In genomic region chr5:28859604-28860371, GRCm38 (mm10) we compare ENCODE assay signal across 8 mouse cellular contexts.
DNase-seq lines count a peak whose midpoint lies in the region; ATAC-seq lines count a peak whose summit lies in the region.

No protein-coding gene starts in this region.

- no peak overlapping the region for H3K9ac ChIP-seq in hindbrain, embryonic 11.5 days (ENCODE audit: low read depth, low read length)
- no peak overlapping the region for H3K9ac ChIP-seq in hindbrain, embryonic 16.5 days (ENCODE audit: low read depth, low read length)

- H3K4me1 ChIP-seq in hindbrain, embryonic 11.5 days (replicated peaks; ENCODE audit: control insufficient read depth, insufficient read depth, low read length): no peaks in the 10 kb centered on the region
- H3K4me1 ChIP-seq in hindbrain, embryonic 10.5 days (replicated peaks): peaks cover 10% of the 10 kb centered on the region
- H3K4me1 ChIP-seq in hindbrain, embryonic 16.5 days (ENCODE audit: control insufficient read depth, insufficient read depth, low read depth, low read length): peaks cover 12% of the 10 kb centered on the region
- peaks cover 11% of the 10 kb centered on the region for H3K4me1 ChIP-seq in midbrain, embryonic 10.5 days

- no peak overlapping the region for H3K4me3 ChIP-seq in hindbrain, embryonic 11.5 days (ENCODE audit: low read depth, low read length)
- H3K4me3 ChIP-seq in hindbrain, embryonic 10.5 days: no peak overlapping the region
- H3K4me3 ChIP-seq in hindbrain, embryonic 16.5 days (ENCODE audit: low read length): no peak overlapping the region
- no peak overlapping the region for H3K4me3 ChIP-seq in midbrain, embryonic 10.5 days

- H3K4me2 ChIP-seq in hindbrain, embryonic 11.5 days (replicated peaks; ENCODE audit: low read depth, low read length): no peak overlapping the region
- no peak overlapping the region for H3K4me2 ChIP-seq in hindbrain, embryonic 16.5 days (ENCODE audit: low read length)

- ATAC-seq in hindbrain, embryonic 11.5 days (ENCODE audit: low FRiP score): peak; percentile 47; the same call in 1 of the 2 replicates
- peak; percentile 93 for ATAC-seq in hindbrain, embryonic 16.5 days

- 60% methylated on average over 9 of the region's 9 CpGs for WGBS in hindbrain, embryonic 11.5 days
- WGBS in hindbrain, embryonic 10.5 days: 71% methylated on average over 9 of the region's 9 CpGs
- WGBS in hindbrain, embryonic 16.5 days: 43% methylated on average over 9 of the region's 9 CpGs
- 73% methylated on average over 9 of the region's 9 CpGs for WGBS in midbrain, embryonic 10.5 days

- DNase-seq in hindbrain, embryonic 11.5 days (ENCODE audit: low spot score): peak; percentile 34
- no peak for DNase-seq in hindbrain, embryonic 10.5 days (ENCODE audit: low spot score)
- DNase-seq in midbrain, embryonic 10.5 days (ENCODE audit: low spot score): peak; percentile 20
- peak; percentile 86 to 92 for DNase-seq in right cerebral cortex, postnatal 36 days (ENCODE audit: low spot score in 2 of 2)
- no peak for DNase-seq in kidney, postnatal 4 days
- DNase-seq in adrenal gland, postnatal 4 days (ENCODE audit: low spot score in 2 of 2): no peak
- no peak for DNase-seq in heart, postnatal 4 days

- H3K27me3 ChIP-seq in hindbrain, embryonic 11.5 days (ENCODE audit: control insufficient read depth, insufficient read depth, low read length): no peaks in the 10 kb centered on the region
- H3K27me3 ChIP-seq in hindbrain, embryonic 10.5 days (ENCODE audit: insufficient read depth, poor library complexity, severe bottlenecking): no peaks in the 10 kb centered on the region
- H3K27me3 ChIP-seq in hindbrain, embryonic 16.5 days (replicated peaks; ENCODE audit: control insufficient read depth, insufficient read depth, low read length): no peaks in the 10 kb centered on the region
- no peaks in the 10 kb centered on the region for H3K27me3 ChIP-seq in midbrain, embryonic 10.5 days (ENCODE audit: low read depth, poor library complexity, severe bottlenecking)

- no peaks in the 10 kb centered on the region for H3K9me3 ChIP-seq in hindbrain, embryonic 11.5 days (ENCODE audit: control insufficient read depth, low read length)
- no peaks in the 10 kb centered on the region for H3K9me3 ChIP-seq in hindbrain, embryonic 10.5 days
- H3K9me3 ChIP-seq in hindbrain, embryonic 16.5 days (ENCODE audit: control insufficient read depth, low read length): no peaks in the 10 kb centered on the region
- H3K9me3 ChIP-seq in midbrain, embryonic 10.5 days (replicated peaks): no peaks in the 10 kb centered on the region

- H3K36me3 ChIP-seq in hindbrain, embryonic 11.5 days (ENCODE audit: control insufficient read depth, insufficient read depth, low read length): no peaks in the 10 kb centered on the region
- H3K36me3 ChIP-seq in hindbrain, embryonic 10.5 days: no peaks in the 10 kb centered on the region
- H3K36me3 ChIP-seq in hindbrain, embryonic 16.5 days (ENCODE audit: control insufficient read depth, insufficient read depth, low read length): no peaks in the 10 kb centered on the region
- no peaks in the 10 kb centered on the region for H3K36me3 ChIP-seq in midbrain, embryonic 10.5 days

- H3K27ac ChIP-seq in hindbrain, embryonic 11.5 days (ENCODE audit: low read depth, low read length): no peak overlapping the region
- no peak overlapping the region for H3K27ac ChIP-seq in hindbrain, embryonic 10.5 days
- peak overlapping the region; percentile 60 for H3K27ac ChIP-seq in hindbrain, embryonic 16.5 days (ENCODE audit: low read depth, low read length)
- H3K27ac ChIP-seq in midbrain, embryonic 10.5 days (replicated peaks): no peak overlapping the region

Comparison
In these comparisons a context has a peak if more than half of its experiments do, and no peak if none do; other contexts are left out.
1. DNase-seq: peak in hindbrain, embryonic 11.5 days (single experiment), midbrain, embryonic 10.5 days (single experiment) and right cerebral cortex, postnatal 36 days (2 of 2); none in hindbrain, embryonic 10.5 days (single experiment), kidney, postnatal 4 days (0 of 2), adrenal gland, postnatal 4 days (0 of 2) and heart, postnatal 4 days (single experiment).